Mouse (Mus musculus) heart, postnatal 10 days (tissue): ENCODE data around the gene Phc2. TPM values are rescaled to one million over a fixed set of nuclear protein-coding genes. Genes with fewer than 3 reads are reported as not detected.
"Not testable (repeated sequence)": the region's sequence is repeated elsewhere in the genome, so short reads cannot be mapped to it uniquely, and the experiment has no call there.

Source experiments
- DNase-seq, 2 experiments: peaks; one replicate each; pipeline ENCODE4 v3.0.0; 2021
- intact Hi-C: fragments of 180-260 bp; cut with DNase I; formaldehyde crosslinking; loops from one replicate; pipeline ENCODE4 v1.15.1; 2025
- total RNA-seq, 2 experiments: library from RNA; stranded (reverse); gene quantifications; 2 replicates each; pipeline ENCODE4 v1.2.3; 2021

Gene Phc2
- total RNA-seq, 2 experiments from 2014 or later: 68.1 to 70.8 TPM

- intact Hi-C loops: no loop called here
- no peak for DNase-seq
Measured at GRCm38 (mm10) chr4:128641766-128642717, 12.5 kb upstream of the Phc2 start.

GRCm38 (mm10) chr4:128645896-128646295 lies 8.6 kb upstream of the Phc2 start:
- DNase-seq: no peak
- intact Hi-C loops: no loop called here

DNA sequence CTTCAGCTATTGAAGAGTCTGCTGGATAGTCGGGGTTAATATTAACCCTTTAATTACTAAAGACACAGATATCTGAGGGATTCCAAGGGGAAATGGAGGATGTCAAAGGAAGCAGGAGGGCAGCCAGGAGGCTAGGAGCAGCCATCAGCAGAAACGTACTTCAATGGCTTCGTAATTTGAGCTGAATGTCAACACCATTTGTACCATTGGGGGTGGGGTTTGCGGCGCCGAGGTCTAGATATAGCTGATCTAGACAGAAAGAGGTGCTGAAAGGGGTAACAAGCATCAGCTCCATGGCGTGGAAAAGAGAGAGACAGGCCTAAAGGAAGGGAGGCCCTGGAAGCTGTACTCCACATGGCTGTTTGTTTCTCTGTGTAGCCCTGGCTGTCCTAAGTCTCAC lies 7.7 kb upstream of the Phc2 start:
- intact Hi-C loops: no loop called here

GRCm38 (mm10) chr4:128648567-128649255 lies 5.8 kb upstream of the Phc2 start:
- intact Hi-C loops: no loop called here

More for the DNA sequence above, 7.7 kb upstream of the Phc2 start:
- DNase-seq: no peak

DNA sequence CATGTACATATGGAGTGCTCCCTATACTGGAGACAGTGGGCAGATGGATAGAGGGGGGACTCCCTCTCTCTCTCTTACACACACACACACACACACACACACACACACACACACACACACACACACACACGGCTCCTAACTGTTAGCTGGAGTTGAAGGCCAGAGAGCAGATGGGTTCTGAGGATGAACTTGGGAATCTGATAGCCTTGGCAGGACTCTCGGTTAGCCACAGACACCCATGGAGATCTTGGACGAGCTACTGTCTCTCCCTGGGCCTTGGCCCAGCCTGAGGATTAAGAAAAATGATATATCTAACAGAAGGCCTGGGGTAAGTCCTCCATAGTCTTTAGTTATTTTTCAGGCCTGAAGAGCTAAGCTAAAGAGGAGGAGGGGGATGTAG lies 3.0 kb upstream of the Phc2 start:
- DNase-seq: no peak
- intact Hi-C loops: no loop called here

More at GRCm38 (mm10) chr4:128648567-128649255, 5.8 kb upstream of the Phc2 start:
- DNase-seq: no peak

GRCm38 (mm10) chr4:128652584-128653298 lies 1.8 kb upstream of the Phc2 start:
- DNase-seq: no peak
- intact Hi-C loops: no loop called here

GRCm38 (mm10) chr4:128655446-128655845 lies 944 bp downstream of the Phc2 start:
- peak in 1 of 2 experiments; percentile 16 for DNase-seq
- intact Hi-C loops: no loop called here

DNA sequence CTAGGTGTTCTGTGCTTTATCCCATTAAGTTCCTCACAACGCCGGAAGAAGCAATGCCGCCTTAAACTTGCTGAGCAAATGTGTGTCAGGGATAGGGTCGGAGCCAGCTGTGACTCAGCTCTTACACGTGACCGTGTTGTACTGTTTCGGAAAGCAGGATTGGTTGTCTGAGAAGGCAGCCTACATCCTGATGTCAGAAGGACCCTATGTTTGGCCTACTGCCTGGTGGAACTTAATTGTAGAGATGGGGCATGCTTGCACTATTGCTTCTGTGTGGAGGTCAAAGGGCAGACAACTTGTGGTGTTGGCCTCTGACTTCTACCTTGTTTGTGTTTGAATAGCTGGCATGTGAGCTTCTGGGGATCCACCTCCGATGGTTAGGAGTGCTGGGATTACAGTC lies 5.7 kb downstream of the Phc2 start:
- no peak for DNase-seq

DNA sequence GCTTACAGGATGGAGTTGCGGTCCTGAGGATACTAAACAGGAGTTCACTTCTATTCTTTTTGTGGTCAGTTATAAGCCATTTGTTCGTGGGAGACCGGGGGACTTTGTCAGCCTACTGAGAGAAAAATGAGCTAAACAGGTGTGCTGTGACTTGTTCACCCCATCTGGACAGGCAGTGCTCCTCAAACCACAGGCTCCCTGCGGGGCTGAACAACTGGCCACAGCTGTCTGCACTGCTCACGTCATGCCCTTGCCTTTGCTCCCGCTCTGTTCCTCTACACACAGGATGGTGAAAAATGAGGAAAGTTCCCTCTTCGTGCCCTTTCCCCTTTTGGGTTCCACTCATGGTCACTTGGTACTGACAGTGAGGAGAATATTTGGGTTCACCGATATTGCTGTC lies 6.6 kb downstream of the Phc2 start:
- intact Hi-C loops: no loop called here

More for the DNA sequence above, 5.7 kb downstream of the Phc2 start:
- intact Hi-C loops: no loop called here

GRCm38 (mm10) chr4:128664002-128664401 lies 9.5 kb downstream of the Phc2 start:
- no peak for DNase-seq
- intact Hi-C loops: no loop called here

More for the DNA sequence above, 6.6 kb downstream of the Phc2 start:
- no peak for DNase-seq

DNA sequence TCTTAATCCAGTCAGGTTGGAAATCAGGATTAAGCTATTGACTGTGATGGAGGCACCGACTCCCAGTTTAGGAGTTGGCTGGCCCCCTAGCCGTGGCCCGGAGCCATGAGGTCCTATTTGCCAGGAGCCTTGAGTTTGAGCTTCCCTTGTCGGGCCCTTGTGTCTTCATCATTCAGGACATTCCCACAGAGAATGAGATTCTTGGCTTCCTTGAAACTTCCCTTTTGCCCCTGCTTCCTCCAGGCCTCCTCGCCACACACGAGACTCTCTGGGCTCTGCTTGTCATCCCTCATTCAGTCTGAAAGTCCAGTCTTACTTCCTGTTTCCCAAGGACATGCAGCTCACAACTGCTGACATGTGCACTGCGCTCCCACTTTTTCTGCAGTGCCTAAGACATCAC lies 11.9 kb downstream of the Phc2 start:
- intact Hi-C loops: not testable (repeated sequence)
- DNase-seq: peak; percentile 5 to 25

- intact Hi-C loops, DNase-seq: not testable (repeated sequence)
Measured at GRCm38 (mm10) chr4:128667195-128667594, 12.7 kb downstream of the Phc2 start.

DNA sequence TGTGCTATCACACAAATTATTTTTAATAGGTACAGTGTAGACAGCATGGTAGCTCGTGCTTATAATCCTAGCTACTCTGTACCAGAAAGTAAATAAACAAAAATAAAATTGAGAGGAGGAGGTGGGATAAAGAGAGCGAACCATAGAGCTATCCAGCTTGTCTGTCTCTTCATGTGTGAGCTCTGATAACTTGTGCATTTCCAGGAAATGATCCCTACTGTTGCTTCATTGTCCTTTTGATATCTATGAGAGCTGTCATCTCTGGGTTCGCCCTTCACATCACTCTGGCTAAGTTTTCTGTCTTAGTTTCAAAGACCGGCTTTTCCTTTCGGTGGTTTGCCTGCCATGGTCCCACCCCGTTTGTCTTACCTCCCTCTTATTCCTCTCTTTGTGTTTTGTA lies 14.7 kb downstream of the Phc2 start:
- intact Hi-C loops: no loop called here
- DNase-seq: no peak

DNA sequence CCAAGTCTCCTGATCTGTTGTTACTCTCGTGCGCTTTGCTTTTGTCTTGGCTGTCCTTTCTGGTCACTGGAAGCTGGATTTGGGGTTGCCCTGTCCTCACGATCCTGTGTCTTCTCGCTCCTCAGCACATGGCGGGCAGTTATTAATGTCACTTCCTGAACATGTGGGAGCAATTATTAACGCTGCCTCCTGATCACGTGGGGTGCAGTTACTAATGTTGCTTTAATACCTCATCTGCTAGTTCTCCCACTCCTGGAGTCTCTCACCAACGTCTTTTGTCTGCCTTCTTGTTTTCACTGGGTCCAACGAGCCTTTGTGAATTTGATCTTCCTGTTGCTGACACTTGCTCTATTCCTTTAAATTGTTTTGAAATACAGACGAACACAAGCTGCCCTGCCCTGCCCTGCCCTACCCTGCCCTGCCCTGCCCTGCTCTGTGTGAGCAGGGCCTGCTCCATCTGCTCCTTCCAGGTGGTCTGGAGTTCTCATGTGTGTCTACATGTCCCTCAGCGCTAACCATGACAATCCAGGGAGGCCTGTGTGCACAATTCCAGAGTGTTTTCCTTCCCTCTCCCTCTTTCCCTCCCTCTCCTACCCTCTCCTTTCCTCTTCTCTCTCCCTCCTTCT lies 16.2 kb downstream of the Phc2 start:
- peak in 1 of 2 experiments; percentile 13 for DNase-seq
- intact Hi-C loops: no loop called here

DNA sequence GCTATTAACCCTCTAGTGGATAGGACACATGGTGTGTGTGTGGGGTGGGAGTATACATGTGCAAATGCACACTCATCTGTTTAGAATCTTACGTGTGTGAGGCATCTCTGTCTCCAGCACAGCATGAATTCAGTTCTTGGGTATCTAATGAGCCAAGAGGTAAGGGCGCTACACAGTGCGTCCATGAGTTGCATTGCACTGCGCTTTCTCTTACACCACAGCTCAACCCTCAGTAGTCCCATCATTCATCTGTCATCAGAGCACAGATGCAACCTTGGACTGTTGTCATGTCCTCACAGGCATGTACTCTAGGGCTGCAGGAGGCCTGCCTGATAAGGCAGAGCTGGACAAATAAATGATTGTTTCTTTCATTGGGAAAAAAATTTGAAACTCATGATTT lies 18.0 kb downstream of the Phc2 start:
- intact Hi-C loops: no loop called here

GRCm38 (mm10) chr4:128678564-128679217 lies 24.2 kb downstream of the Phc2 start:
- intact Hi-C loops: no loop called here
- DNase-seq: no peak

More for the DNA sequence above, 18.0 kb downstream of the Phc2 start:
- no peak for DNase-seq

DNA sequence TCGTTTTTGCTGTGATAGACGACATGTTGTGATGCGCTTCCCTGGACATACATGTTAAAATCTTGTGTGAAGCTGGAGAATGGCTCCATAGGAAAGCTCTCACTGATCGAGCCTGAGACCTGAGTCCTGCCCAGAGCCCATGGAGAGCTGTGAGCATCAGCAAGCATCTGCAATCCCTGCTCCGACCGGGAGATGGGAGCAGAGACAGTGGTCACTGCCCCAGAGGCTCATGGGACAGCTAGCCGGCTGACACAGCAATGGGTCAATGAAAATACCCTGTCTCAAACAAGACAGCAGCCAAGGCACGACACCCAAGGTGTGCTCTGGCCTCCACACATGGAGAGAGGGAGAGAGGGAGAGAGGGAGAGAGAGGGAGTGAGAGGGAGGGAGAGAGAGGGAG lies 26.6 kb downstream of the Phc2 start:
- no peak for DNase-seq
- intact Hi-C loops: no loop called here

GRCm38 (mm10) chr4:128682281-128682680 lies 27.8 kb downstream of the Phc2 start:
- intact Hi-C loops: no loop called here
- DNase-seq: no peak

- intact Hi-C loops: no loop called here
- no peak for DNase-seq
Measured at GRCm38 (mm10) chr4:128683706-128684105, 29.2 kb downstream of the Phc2 start.

DNA sequence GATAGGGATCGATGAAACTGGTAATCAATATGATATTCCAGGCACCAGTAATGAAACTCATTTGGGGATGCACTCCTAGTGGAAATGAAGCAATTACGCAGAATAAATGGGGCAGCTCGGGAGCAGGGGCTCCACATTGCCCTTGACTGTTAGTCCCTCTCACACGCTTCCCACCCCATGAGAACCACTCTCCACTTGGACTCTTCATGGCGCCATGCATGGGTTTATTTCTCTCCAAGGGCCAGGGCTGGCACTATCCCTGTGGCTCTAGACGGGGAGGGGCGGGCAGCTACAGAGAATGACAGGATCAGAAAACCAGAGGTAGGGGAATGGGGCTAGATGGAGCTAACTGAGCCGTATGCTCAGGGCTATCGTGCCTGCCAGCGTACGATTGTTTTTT lies 29.6 kb downstream of the Phc2 start:
- intact Hi-C loops: no loop called here
- DNase-seq: no peak
